Mouse (Mus musculus) C2C12 (cell line): ENCODE data around the gene Ctsa.
"Not testable (repeated sequence)": the region's sequence is repeated elsewhere in the genome, so short reads cannot be mapped to it uniquely, and the experiment has no call there.

Experiments used
- CEBPB ChIP-seq: IDR thresholded peaks from one replicate; pipeline ENCODE4 v1.6.1; 2011; ENCODE audit warnings: low read depth, mild to moderate bottlenecking, control low read depth, moderate library complexity
- CTCF ChIP-seq: IDR thresholded peaks from one replicate; pipeline ENCODE4 v1.5.1; 2011; ENCODE audit not compliant: control insufficient read depth, insufficient read depth, insufficient read length
- FOSL1 ChIP-seq: IDR thresholded peaks from one replicate; pipeline ENCODE4 v1.8.0; 2011; ENCODE audit warnings: mild to moderate bottlenecking, low read length; ENCODE audit not compliant: poor library complexity, insufficient read depth, severe bottlenecking
- MAX ChIP-seq: IDR thresholded peaks from one replicate; pipeline ENCODE4 v1.6.1; 2011; ENCODE audit warnings: mild to moderate bottlenecking, control low read depth
- MYOG ChIP-seq: IDR thresholded peaks from one replicate; pipeline ENCODE4 v1.6.1; 2011; ENCODE audit not compliant: control insufficient read depth, insufficient read length; ENCODE audit errors: extremely low read depth
- USF1 ChIP-seq: IDR thresholded peaks from one replicate; pipeline ENCODE4 v1.6.1; 2011; ENCODE audit warnings: low read depth, mild to moderate bottlenecking, control low read depth, moderate library complexity

- TF ChIP-seq MAX, USF1, CEBPB, CTCF, MYOG, FOSL1: not testable (repeated sequence)
These were observed 34.1 kb upstream of the Ctsa start for GRCm38 (mm10) chr2:164798554-164798953.
